9 mouse cellular contexts compared by ENCODE assay signal in genomic region chr3:96813591-96814244, GRCm38 (mm10). TPM values are rescaled to one million over a fixed set of nuclear protein-coding genes. Genes with fewer than 3 reads are reported as not detected.
DNase-seq lines count a peak whose midpoint lies in the region; ATAC-seq and TF ChIP-seq lines count a peak whose summit lies in the region.
"Had no signal": no experiment of that assay in that cellular context is flagged by ENCODE, and none has a peak within 500 bp of the region (broad histone marks: within the 10 kb centered on the region; RNA-seq: fewer than 3 reads in every experiment).

No protein-coding gene starts in this region.

- TF ChIP-seq CTCF in heart, postnatal 0 days (IDR thresholded peaks at IDR 0.05; ENCODE audit: low read depth) = no peak

- intact Hi-C loops in heart, postnatal 10 days (cut with DNase I) = loop anchor here (5.0 kb wide), 1 partner anchor 74 kb away; no protein-coding TSS in a partner anchor

- H3K4me2 ChIP-seq in heart, postnatal 0 days (ENCODE audit: low read depth, low read length) = peak overlapping the region; percentile 53

- H3K4me3 ChIP-seq in heart, postnatal 0 days (ENCODE audit: low read depth, low read length) = no peak overlapping the region

- no peaks in the 10 kb centered on the region for H3K9me3 ChIP-seq in heart, postnatal 0 days (replicated peaks; ENCODE audit: control insufficient read depth, low read length)

- ATAC-seq in heart, postnatal 0 days (ENCODE audit: insufficient read depth, low read depth) = no peak
- ATAC-seq in megakaryocyte, adult 5-6 weeks (ENCODE audit: poor library complexity, severe bottlenecking) = peak; percentile 47

- no peak overlapping the region for H3K9ac ChIP-seq in heart, postnatal 0 days (replicated peaks; ENCODE audit: low read depth, low read length)

- H3K27ac ChIP-seq in heart, postnatal 0 days (ENCODE audit: low read depth) = no peak overlapping the region

- H3K4me1 ChIP-seq in heart, postnatal 0 days (ENCODE audit: control insufficient read depth, insufficient read depth) = peaks cover 7% of the 10 kb centered on the region; the same call in 1 of the 2 replicates

- H3K36me3 ChIP-seq in heart, postnatal 0 days (replicated peaks; ENCODE audit: control insufficient read depth, insufficient read depth, low read length) = no peaks in the 10 kb centered on the region

- 33% methylated on average over 7 of the region's 7 CpGs for WGBS in heart, postnatal 0 days

- no peak for TF ChIP-seq EP300 in heart, postnatal 0 days (IDR thresholded peaks at IDR 0.05; ENCODE audit: low read depth)

- H3K27me3 ChIP-seq in heart, postnatal 0 days (ENCODE audit: control insufficient read depth, insufficient read depth, low read length) = 0 out of 2 replicates have a peak, but pooled peaks cover 5% of the 10 kb centered on the region

- DNase-seq in heart, postnatal 0 days (ENCODE audit: low spot score) = no peak
- DNase-seq in heart, postnatal 10 days = no peak
- DNase-seq in NIH3T3 (ENCODE audit: low read depth) = peak; percentile 65
- DNase-seq in kidney, postnatal 10 days = peak; percentile 65
- no peak for DNase-seq in T-cell, adult 2 months (ENCODE audit: low spot score)
- no peak for DNase-seq in B cell, adult 2 months
- DNase-seq in layer of hippocampus, adult 11-12 months (ENCODE audit: low spot score) = no peak

RNA-seq across cellular contexts. Expression of gene Pdzk1, which starts 15.4 kb away (rescaled TPM):
- total RNA-seq in heart, postnatal 0 days (2014; rRNA removed; ENCODE audit: low replicate concordance) = 0.50 TPM in 1 of 2 replicates, not detected in the other
- 0.11 and 0.12 TPM in 2 replicates for polyA plus RNA-seq in heart, postnatal 0 days (2015; fragmentation: Nextera tagmentation; extraction: Ambion mirVana)
- under 1 TPM; 0.17 to 0.31 TPM for total RNA-seq in heart, postnatal 10 days (2021)
- 0.07 and 0.25 TPM in 2 replicates for total RNA-seq in megakaryocyte, adult 5-6 weeks (2015)
- total RNA-seq in megakaryocyte, adult 5-6 weeks (2017) = not detected in 2 replicates
- polyA plus RNA-seq: neural tube, embryonic 14.5 days had no signal

RNA-seq across cellular contexts. Expression of gene Cd160, which starts 15.4 kb away (rescaled TPM):
- not detected in 2 replicates for total RNA-seq in heart, postnatal 0 days (2014; rRNA removed; ENCODE audit: low replicate concordance)
- not detected in 2 replicates for polyA plus RNA-seq in heart, postnatal 0 days (2015; fragmentation: Nextera tagmentation; extraction: Ambion mirVana)
- not detected for total RNA-seq in heart, postnatal 10 days (2021)
- total RNA-seq in megakaryocyte, adult 5-6 weeks (2015) = 1.5 and 4.2 TPM in 2 replicates
- total RNA-seq in megakaryocyte, adult 5-6 weeks (2017) = 0.57 and 2.6 TPM in 2 replicates

Comparison
In these comparisons a context has a peak if more than half of its experiments do, and no peak if none do; other contexts are left out.
1. DNase-seq: peak in NIH3T3 (single experiment) and kidney, postnatal 10 days (single experiment); none in heart, postnatal 0 days (single experiment), heart, postnatal 10 days (0 of 2), T-cell, adult 2 months (single experiment), B cell, adult 2 months (0 of 2) and layer of hippocampus, adult 11-12 months (single experiment).